Mouse (Mus musculus) heart, postnatal 0 days (tissue): Measurements from ENCODE around the gene Senp1.

Source experiments
- CTCF ChIP-seq: IDR thresholded peaks from 2 replicates; pipeline ENCODE4 v1.5.1; 2016; ENCODE audit warnings: antibody characterized with exemption, control low read depth, low read depth
- EP300 ChIP-seq: IDR thresholded peaks from 2 replicates; pipeline ENCODE4 v1.6.1; 2016; ENCODE audit warnings: antibody characterized with exemption, low read depth

- TF ChIP-seq CTCF: no peak
- TF ChIP-seq EP300: no peak
Measured at GRCm38 (mm10) chr15:98003822-98004739, 89.5 kb downstream of the Senp1 start, which contains the start of gene Col2a1.
